Mouse (Mus musculus) R1 (cell line): Measurements from ENCODE around the gene H2al1o.
"Not testable (repeated sequence)": the region's sequence is repeated elsewhere in the genome, so short reads cannot be mapped to it uniquely, and the experiment has no call there.

Source experiments
- DNase-seq: peaks from one replicate; pipeline ENCODE4 v3.0.0-alpha.2; 2018; ENCODE audit warnings: low read depth, low spot score

Gene H2al1o

DNA sequence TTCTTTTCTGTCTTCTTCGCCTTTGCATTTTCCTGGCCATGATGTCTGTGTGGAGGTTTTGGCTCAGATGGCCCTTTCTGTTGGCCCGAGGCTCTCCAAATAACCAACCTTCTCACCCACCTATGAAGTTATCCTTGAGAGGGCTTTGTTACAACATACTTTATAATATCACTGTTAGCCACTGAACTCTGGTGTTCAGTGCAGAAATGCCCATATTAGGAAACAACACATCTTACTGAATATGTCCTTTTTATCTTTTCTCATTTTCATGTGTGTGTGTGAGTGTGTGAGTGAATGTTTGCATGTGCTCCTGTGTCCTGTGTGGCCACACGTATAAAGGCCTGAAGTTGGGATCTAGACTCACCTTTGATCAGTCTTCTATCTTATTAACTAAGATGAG is at the start of gene H2al1o:
Gene H2al1o, minus strand, starts transcription at position 101 of the 400 bp plus-strand sequence.
- DNase-seq, result not testable (repeated sequence)

DNA sequence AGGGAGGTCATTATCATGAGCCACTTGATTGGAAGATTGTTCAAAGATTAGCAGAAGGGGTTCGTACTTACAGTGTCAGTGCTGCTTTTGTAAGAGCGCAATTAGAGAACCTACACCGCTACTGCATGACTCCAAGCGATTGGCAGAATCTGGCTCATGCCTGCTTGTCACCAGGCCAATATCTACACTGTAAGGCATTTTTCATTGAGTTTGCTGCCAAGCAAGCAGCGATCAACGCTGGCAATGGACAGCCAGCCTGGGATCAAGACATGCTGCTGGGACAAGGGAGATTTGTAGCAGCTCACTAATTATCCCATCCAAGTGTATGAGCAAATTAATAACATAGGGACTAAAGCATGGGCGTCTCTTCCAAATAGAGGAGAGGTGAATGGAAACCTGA is 25.8 kb upstream of the H2al1o start:
- DNase-seq, result not testable (repeated sequence)

DNA sequence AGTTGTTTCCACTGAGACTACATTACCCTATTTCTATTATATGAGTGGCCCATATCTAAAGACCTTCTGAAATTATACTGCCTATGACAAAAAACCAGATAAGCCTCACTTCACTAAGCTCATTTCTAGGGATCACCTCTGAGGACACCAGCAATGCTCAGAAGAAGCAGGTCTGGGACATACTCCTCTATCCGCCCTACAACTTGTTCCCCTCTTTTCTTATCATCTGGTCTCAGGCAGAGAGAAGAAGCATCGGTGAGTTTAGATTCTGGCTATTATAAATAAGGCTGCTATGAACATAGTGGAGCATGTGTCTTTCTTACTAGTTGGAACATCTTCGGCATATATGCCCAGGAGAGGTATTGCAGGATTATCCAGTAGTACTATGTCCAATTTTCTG is 35.3 kb downstream of the H2al1o start:
- no peak for DNase-seq
